Mouse (Mus musculus) MEL (cell line): ENCODE data around the gene Radil. TPM values are rescaled to one million over a fixed set of nuclear protein-coding genes. Genes with fewer than 3 reads are reported as not detected.

ENCODE experiments used
- DNase-seq: peaks from one replicate; pipeline ENCODE4 v3.0.0; 2011; ENCODE audit warnings: low read depth, low spot score
- H3K27ac ChIP-seq: 2 replicates; pipeline ENCODE4 v1.5.1; 2012; ENCODE audit warnings: low read depth, mild to moderate bottlenecking, control low read depth, low read length, moderate library complexity; ENCODE audit not compliant: control insufficient read depth
- H3K27me3 ChIP-seq, 2 experiments: fragments of 150-350 bp in 1 of 2; sonication (generic) in 1 of 2; 2 replicates each; pipeline ENCODE4 v1.6.1; 2012; ENCODE audit warnings: low read length in 2 of 2, mild to moderate bottlenecking in 2 of 2, improper control_type of control experiment in 1 of 2, moderate library complexity in 1 of 2; ENCODE audit not compliant: insufficient read depth in 2 of 2, control insufficient read depth in 1 of 2
- H3K36me3 ChIP-seq, 2 experiments: 2 replicates each; pipeline ENCODE4 v1.6.1; 2012 to 2014; ENCODE audit warnings: low read length in 2 of 2, improper control_type of control experiment in 1 of 2, inconsistent platforms in 1 of 2, mild to moderate bottlenecking in 1 of 2; ENCODE audit not compliant: insufficient read depth in 2 of 2, control insufficient read depth in 1 of 2
- H3K4me1 ChIP-seq, 2 experiments: fragments of 150-350 bp in 1 of 2; sonication (generic) in 1 of 2; 2 replicates each; pipeline ENCODE4 v1.6.1; 2012; ENCODE audit warnings: low read length in 2 of 2, improper control_type of control experiment in 1 of 2, mild to moderate bottlenecking in 1 of 2; ENCODE audit not compliant: insufficient read depth in 2 of 2, control insufficient read depth in 1 of 2
- H3K4me3 ChIP-seq, 2 experiments: fragments of 150-350 bp in 1 of 2; sonication (generic) in 1 of 2; 2 replicates each; pipeline ENCODE4 v1.5.1; 2012; ENCODE audit warnings: low read depth in 2 of 2, low read length in 2 of 2, mild to moderate bottlenecking in 2 of 2, moderate library complexity in 2 of 2, control low read depth in 1 of 2, improper control_type of control experiment in 1 of 2; ENCODE audit not compliant: control insufficient read depth in 1 of 2, insufficient read depth in 1 of 2
- H3K79me2 ChIP-seq: 2 replicates; pipeline ENCODE4 v1.6.1; 2012; ENCODE audit warnings: mild to moderate bottlenecking, low read length, moderate library complexity; ENCODE audit not compliant: control insufficient read depth, poor library complexity, insufficient read depth
- H3K9ac ChIP-seq: 2 replicates; pipeline ENCODE4 v1.6.1; 2012; ENCODE audit warnings: low read depth, mild to moderate bottlenecking, control low read depth, low read length, moderate library complexity; ENCODE audit not compliant: control insufficient read depth, poor library complexity, severe bottlenecking
- H3K9me3 ChIP-seq: fragments of 150-350 bp; sonication (generic); replicated peaks from 2 replicates; pipeline ENCODE4 v1.6.1; 2012; ENCODE audit warnings: mild to moderate bottlenecking, low read length, improper control_type of control experiment, moderate library complexity; ENCODE audit not compliant: insufficient read depth
- BHLHE40 ChIP-seq: IDR thresholded peaks from 2 replicates; pipeline ENCODE4 v1.6.1; 2012; ENCODE audit warnings: low read depth, mild to moderate bottlenecking, inconsistent platforms, low read length, improper control_type of control experiment, borderline replicate concordance
- E2F4 ChIP-seq: IDR thresholded peaks from 2 replicates; pipeline ENCODE4 v1.6.1; 2011; ENCODE audit warnings: low read depth, low read length, improper control_type of control experiment, borderline replicate concordance
- ELF1 ChIP-seq: IDR thresholded peaks from 2 replicates; pipeline ENCODE4 v1.6.1; 2014; ENCODE audit warnings: low read depth, mild to moderate bottlenecking, inconsistent platforms, low read length, improper control_type of control experiment, moderate library complexity
- EP300 ChIP-seq, 2 experiments: IDR thresholded peaks; 2 replicates each; pipeline ENCODE4 v1.6.1; 2011; ENCODE audit warnings: improper control_type of control experiment in 2 of 2, low read length in 2 of 2, low read depth in 1 of 2, mild to moderate bottlenecking in 1 of 2
- ETS1 ChIP-seq: IDR thresholded peaks from 2 replicates; pipeline ENCODE4 v1.6.1; 2012; ENCODE audit warnings: low read depth, mild to moderate bottlenecking, inconsistent platforms, low read length, improper control_type of control experiment, moderate library complexity
- GATA1 ChIP-seq: IDR thresholded peaks from 2 replicates; pipeline ENCODE4 v1.6.1; 2011; ENCODE audit warnings: low read depth, low read length, improper control_type of control experiment
- MAFK ChIP-seq: IDR thresholded peaks from 2 replicates; pipeline ENCODE4 v1.6.1; 2011; ENCODE audit warnings: low read depth, mild to moderate bottlenecking, low read length, improper control_type of control experiment, borderline replicate concordance
- MAZ ChIP-seq: IDR thresholded peaks from 2 replicates; pipeline ENCODE4 v1.6.1; 2012; ENCODE audit warnings: low read depth, mild to moderate bottlenecking, inconsistent platforms, low read length, improper control_type of control experiment
- MXI1 ChIP-seq: IDR thresholded peaks from 2 replicates; pipeline ENCODE4 v1.6.1; 2011; ENCODE audit warnings: mild to moderate bottlenecking, low read depth, low read length, improper control_type of control experiment
- MYB ChIP-seq: IDR thresholded peaks from 2 replicates; pipeline ENCODE4 v1.6.1; 2011; ENCODE audit warnings: mild to moderate bottlenecking, low read depth, low read length, improper control_type of control experiment
- MYC ChIP-seq: IDR thresholded peaks from 2 replicates; pipeline ENCODE4 v1.6.1; 2011; ENCODE audit warnings: low read depth, mild to moderate bottlenecking, low read length, improper control_type of control experiment, moderate library complexity
- NELFE ChIP-seq: IDR thresholded peaks from 2 replicates; pipeline ENCODE4 v1.6.1; 2011; ENCODE audit warnings: low read depth, low read length, improper control_type of control experiment
- NRF1 ChIP-seq: IDR thresholded peaks from 2 replicates; pipeline ENCODE4 v1.6.1; 2014; ENCODE audit warnings: low read depth, mild to moderate bottlenecking, inconsistent platforms, low read length, improper control_type of control experiment, moderate library complexity; ENCODE audit not compliant: poor library complexity, insufficient read depth, severe bottlenecking
- POLR2A ChIP-seq, 2 experiments: IDR thresholded peaks; 2 replicates each; pipeline ENCODE4 v1.6.1; 2011 to 2012; ENCODE audit warnings: low read length in 2 of 2, mild to moderate bottlenecking in 2 of 2, control low read depth in 1 of 2, improper control_type of control experiment in 1 of 2, low read depth in 1 of 2, moderate library complexity in 1 of 2; ENCODE audit not compliant: control insufficient read depth in 1 of 2, insufficient read depth in 1 of 2, poor library complexity in 1 of 2
- POLR2AphosphoS2 ChIP-seq: IDR thresholded peaks from 2 replicates; pipeline ENCODE4 v1.6.1; 2011; ENCODE audit warnings: low read length, improper control_type of control experiment
- POLR2AphosphoS5 ChIP-seq: IDR thresholded peaks from 2 replicates; pipeline ENCODE4 v1.6.1; 2012; ENCODE audit warnings: low read depth, borderline replicate concordance, mild to moderate bottlenecking, inconsistent platforms, low read length, moderate library complexity, mixed read lengths
- SIN3A ChIP-seq: IDR thresholded peaks from 2 replicates; pipeline ENCODE4 v1.6.1; 2012; ENCODE audit warnings: low read length, improper control_type of control experiment, inconsistent platforms
- SMC3 ChIP-seq: IDR thresholded peaks from 2 replicates; pipeline ENCODE4 v1.6.1; 2011; ENCODE audit warnings: low read depth, low read length, improper control_type of control experiment
- TAL1 ChIP-seq: IDR thresholded peaks from 2 replicates; pipeline ENCODE4 v1.6.1; 2012; ENCODE audit warnings: mild to moderate bottlenecking, inconsistent platforms, low read length, moderate library complexity, mixed read lengths
- TCF12 ChIP-seq: IDR thresholded peaks from 2 replicates; pipeline ENCODE4 v1.6.1; 2014; ENCODE audit warnings: low read depth, mild to moderate bottlenecking, inconsistent platforms, low read length, improper control_type of control experiment, moderate library complexity
- UBTF ChIP-seq: IDR thresholded peaks from 2 replicates; pipeline ENCODE4 v1.6.1; 2012; ENCODE audit warnings: low read depth, mild to moderate bottlenecking, inconsistent platforms, low read length, improper control_type of control experiment, moderate library complexity, borderline replicate concordance; ENCODE audit not compliant: insufficient read depth
- USF2 ChIP-seq, 2 experiments: IDR thresholded peaks; 2 replicates each; pipeline ENCODE4 v1.6.1; 2011 to 2012; ENCODE audit warnings: improper control_type of control experiment in 2 of 2, low read length in 2 of 2, borderline replicate concordance in 1 of 2, inconsistent platforms in 1 of 2, low read depth in 1 of 2, mild to moderate bottlenecking in 1 of 2; ENCODE audit not compliant: insufficient read depth in 1 of 2
- ZC3H11A ChIP-seq: IDR thresholded peaks from 2 replicates; pipeline ENCODE4 v1.6.1; 2012; ENCODE audit warnings: low read depth, mild to moderate bottlenecking, inconsistent platforms, low read length, improper control_type of control experiment
- ZKSCAN1 ChIP-seq: IDR thresholded peaks from 2 replicates; pipeline ENCODE4 v1.6.1; 2012; ENCODE audit warnings: low read depth, mild to moderate bottlenecking, inconsistent platforms, low read length, improper control_type of control experiment, moderate library complexity
- ZMIZ1 ChIP-seq: IDR thresholded peaks from 2 replicates; pipeline ENCODE4 v1.6.1; 2012; ENCODE audit warnings: low read depth, mild to moderate bottlenecking, inconsistent platforms, low read length, improper control_type of control experiment, moderate library complexity
- ZNF384 ChIP-seq: IDR thresholded peaks from 2 replicates; pipeline ENCODE4 v1.6.1; 2012; ENCODE audit warnings: low read depth, mild to moderate bottlenecking, inconsistent platforms, low read length, improper control_type of control experiment
- polyA plus RNA-seq, 2 experiments: library from polyadenylated mRNA; stranded (reverse) in 1 of 2; unstranded in 1 of 2; fragments of >175 nt in 1 of 2; fragments of >200 nt in 1 of 2; gene quantifications; 2 replicates each; pipeline versions ENCODE4 v1.2.1 to v1.2.4; 2012; ENCODE audit warnings: low replicate concordance in 2 of 2, low read depth in 1 of 2; ENCODE audit not compliant: insufficient read length in 2 of 2, insufficient read depth in 1 of 2, missing spikeins in 1 of 2
- total RNA-seq: library from RNA; depleted of rRNA; stranded (reverse); fragments of 300-350 nt; gene quantifications from 2 replicates; pipeline ENCODE4 v1.2.3, GENCODE M21; 2012

Gene Radil
- total and polyA plus RNA-seq, 3 experiments, result 0.07 to 0.27 TPM; not detected in 1

DNA sequence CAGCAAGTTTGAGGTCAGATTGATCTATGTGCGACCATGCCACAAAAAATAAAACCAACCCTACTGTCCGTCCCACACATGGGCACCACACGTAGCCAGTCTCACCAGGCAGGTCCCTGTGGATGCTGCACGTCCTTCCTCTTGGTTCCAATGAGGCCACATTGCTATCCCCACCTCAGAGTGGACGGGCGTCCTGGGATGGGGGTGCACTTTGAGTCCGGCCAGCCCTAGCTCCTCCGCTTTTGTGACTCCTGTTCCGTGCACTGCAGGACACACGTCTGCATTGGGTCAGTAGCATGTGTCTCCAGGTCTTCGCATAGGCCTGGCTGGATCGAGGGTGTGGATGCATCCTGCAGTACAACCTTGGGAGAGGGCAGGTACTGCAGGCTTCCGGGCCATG lies 82.5 kb downstream of the Radil start:
- Histone ChIP-seq H3K4me1 (peaks cover 0 to 8% of the 10 kb centered on the region in 2 experiments; a peak in 2 of 4 replicates), H3K36me3 (0 out of 4 replicates have a peak, but pooled peaks cover 0 to 2% of the 10 kb centered on the region in 2 experiments), H3K9ac (no peak overlapping the region), H3K4me3 (no peak overlapping the region), H3K27me3 (no peaks in the 10 kb centered on the region), H3K79me2 (peaks cover 2% of the 10 kb centered on the region; the same call in 1 of the 2 replicates), H3K9me3 (no peaks in the 10 kb centered on the region), H3K27ac (no peak overlapping the region)
- TF ChIP-seq EP300 (IDR thresholded peaks at IDR 0.05; ENCODE audit: low read depth in 1 of 2, low read length in 2 of 2) (no peak), GATA1 (no peak), ZC3H11A (no peak), SMC3 (no peak), ZKSCAN1 (no peak), TCF12 (no peak), BHLHE40 (no peak), ETS1 (no peak), ZNF384 (no peak), SIN3A (no peak), TAL1 (no peak), MAZ (no peak), NELFE (no peak), POLR2AphosphoS2 (no peak), MYB (no peak)
- no peak for DNase-seq

DNA sequence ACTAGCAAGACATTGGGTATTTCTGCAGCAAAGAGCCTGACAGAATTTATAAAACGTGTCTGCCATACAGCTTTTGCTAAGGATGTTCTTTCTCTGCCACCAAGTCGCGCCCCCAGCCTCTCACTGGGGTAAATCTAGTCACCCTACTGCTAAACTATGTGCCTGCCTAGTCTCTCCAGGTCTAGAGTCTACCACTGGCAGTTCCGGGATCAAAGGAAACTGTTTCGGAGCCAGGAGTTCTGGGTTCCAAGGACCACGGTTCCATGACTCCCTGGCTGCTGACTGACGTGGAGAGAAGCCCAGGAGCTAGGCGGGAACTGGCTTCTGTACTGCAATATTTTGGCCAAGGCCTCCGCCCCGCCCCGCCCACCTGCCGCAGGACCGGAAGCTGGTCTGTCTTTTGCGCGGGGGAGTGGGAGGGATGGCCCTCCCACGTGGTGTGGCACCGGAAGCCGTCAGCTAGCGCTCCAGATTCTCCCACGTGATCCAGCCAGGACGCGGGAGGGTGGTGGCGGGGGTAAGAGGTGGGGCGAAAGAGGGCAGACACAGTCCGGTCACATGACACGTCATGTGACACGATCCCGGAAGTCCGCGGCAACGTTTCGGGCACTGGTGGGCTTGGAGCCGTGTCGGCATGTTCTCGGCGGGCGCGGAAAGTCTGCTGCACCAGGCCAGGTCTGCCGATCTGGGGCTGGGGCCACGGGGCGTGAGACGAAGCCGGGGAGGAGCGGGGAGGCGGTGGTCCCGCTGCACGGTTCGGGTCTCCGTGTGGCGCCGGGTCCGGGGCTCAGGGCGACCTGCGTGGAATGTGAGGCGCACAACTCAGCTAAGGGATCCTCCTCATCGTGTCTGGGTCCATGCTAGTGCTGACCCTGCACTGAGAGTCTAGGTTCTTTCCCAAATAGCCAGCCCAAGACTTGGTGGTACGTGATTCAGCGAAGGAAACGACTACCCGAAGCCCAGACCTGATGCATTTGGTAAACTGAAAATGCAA lies 87.1 kb downstream of the Radil start, which contains the start of gene Ap5z1:
Gene Ap5z1 (plus strand): TSS at position 484 of the 994 bp plus-strand sequence.
- H3K4me1 ChIP-seq, result peaks cover 0 to 8% of the 10 kb centered on the region in 2 experiments; a peak in 2 of 4 replicates
- no peaks in the 10 kb centered on the region for H3K9me3 ChIP-seq
- DNase-seq, result peak; percentile 98
- H3K36me3 ChIP-seq, result 0 out of 4 replicates have a peak, but pooled peaks cover 0 to 2% of the 10 kb centered on the region in 2 experiments
- peak within 1 kb of the TSS; percentile 68 to 77 for H3K4me3 ChIP-seq
- peak within 1 kb of the TSS; percentile 60 for H3K27ac ChIP-seq
- H3K79me2 ChIP-seq, result peaks cover 2% of the 10 kb centered on the region; the same call in 1 of the 2 replicates
- H3K27me3 ChIP-seq, result no peaks in the 10 kb centered on the region
- peak within 1 kb of the TSS; percentile 73 for H3K9ac ChIP-seq
- peak; percentile 95 to 99 for TF ChIP-seq USF2 (IDR thresholded peaks at IDR 0.05; ENCODE audit: borderline replicate concordance in 1 of 2, insufficient read depth in 1 of 2, low read depth in 1 of 2, low read length in 2 of 2)
- peak; percentile 95 for TF ChIP-seq MXI1
- peak; percentile 56 to 70; a peak in 2 of 4 replicates for TF ChIP-seq POLR2A (IDR thresholded peaks at IDR 0.05; ENCODE audit: control insufficient read depth in 1 of 2, insufficient read depth in 1 of 2, low read depth in 1 of 2, low read length in 2 of 2, poor library complexity in 1 of 2)
- TF ChIP-seq POLR2AphosphoS2, result peak; percentile 68
- no peak; the same call in 1 of the 2 replicates for TF ChIP-seq TCF12
- no peak for TF ChIP-seq ZC3H11A
- no peak; a peak in 1 of 4 replicates for TF ChIP-seq EP300 (IDR thresholded peaks at IDR 0.05; ENCODE audit: low read depth in 1 of 2, low read length in 2 of 2)
- TF ChIP-seq GATA1, result no peak
- no peak for TF ChIP-seq ZNF384
- TF ChIP-seq POLR2AphosphoS5, result no peak
- TF ChIP-seq SMC3, result no peak
- TF ChIP-seq NRF1, result 0 out of 2 replicates have a peak, but pooled peaks have one; percentile 12
- TF ChIP-seq E2F4, result no peak
- TF ChIP-seq MAFK, result no peak
- peak; percentile 69 for TF ChIP-seq ZMIZ1
- peak; percentile 69 for TF ChIP-seq NELFE
- TF ChIP-seq MYC, result peak; percentile 91; the same call in 1 of the 2 replicates
- TF ChIP-seq SIN3A, result peak; percentile 99
- no peak for TF ChIP-seq UBTF
- no peak for TF ChIP-seq TAL1
- peak; percentile 96 for TF ChIP-seq ELF1
